Mouse (Mus musculus) liver, postnatal 0 days (tissue): ENCODE measurements around the gene Cmtm7.

Experiments
- CTCF ChIP-seq: sonication (generic); IDR thresholded peaks from 2 replicates; pipeline ENCODE4 v1.5.1; 2016; ENCODE audit warnings: antibody characterized with exemption, low read depth
- EP300 ChIP-seq: IDR thresholded peaks from 2 replicates; pipeline ENCODE4 v1.6.1; 2016; ENCODE audit warnings: antibody characterized with exemption, low read depth, mild to moderate bottlenecking

DNA sequence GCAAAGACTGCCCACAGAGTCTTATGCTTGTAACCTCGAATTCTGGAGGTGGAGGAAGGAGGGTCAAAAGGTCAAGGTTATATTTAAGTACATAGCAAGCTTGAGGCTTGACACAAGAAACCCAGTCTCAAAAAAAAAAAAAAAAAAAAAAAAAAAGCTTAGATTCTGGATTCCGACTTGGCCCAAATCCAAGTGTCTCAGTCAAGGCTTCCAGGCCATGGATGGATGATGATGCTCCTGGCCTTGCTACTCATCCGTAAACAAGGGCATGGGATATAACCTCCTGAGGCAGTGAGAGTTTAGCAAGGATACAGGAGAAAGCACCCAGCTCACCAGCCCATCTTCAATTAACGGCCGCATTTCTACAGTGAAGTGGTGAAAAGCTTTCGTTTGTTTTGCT is 7.0 kb downstream of the Cmtm7 start:
- no peak for TF ChIP-seq CTCF
- TF ChIP-seq EP300: no peak
